Mouse (Mus musculus) kidney, embryonic 16.5 days (tissue): Measurements from ENCODE around the gene Smad6. TPM values are rescaled to one million over a fixed set of nuclear protein-coding genes. Genes with fewer than 3 reads are reported as not detected.

Source experiments
- ATAC-seq: fragments of 200-750 bp; cut with Nextera tagmentation; 2 replicates; pipeline ENCODE4 v1.8.0; 2017; ENCODE audit warnings: moderate TSS enrichment; ENCODE audit not compliant: low FRiP score, low TSS enrichment
- H3K27ac ChIP-seq: fragments of 300-500 bp; sonication (generic); 2 replicates; pipeline ENCODE4 v1.5.1; 2014; ENCODE audit warnings: low read length
- H3K27me3 ChIP-seq: fragments of 300-500 bp; sonication (generic); 2 replicates; pipeline ENCODE4 v1.6.1; 2014; ENCODE audit warnings: low read length, control low read depth, mixed read lengths; ENCODE audit not compliant: insufficient read depth
- H3K36me3 ChIP-seq: fragments of 300-500 bp; sonication (generic); 2 replicates; pipeline ENCODE4 v1.6.1; 2014; ENCODE audit warnings: low read length, control low read depth, mixed read lengths; ENCODE audit not compliant: insufficient read depth
- H3K4me1 ChIP-seq: fragments of 300-500 bp; sonication (generic); 2 replicates; pipeline ENCODE4 v1.6.1; 2014; ENCODE audit warnings: low read length, control low read depth, mixed read lengths; ENCODE audit not compliant: insufficient read depth
- H3K4me2 ChIP-seq: fragments of 300-500 bp; sonication (generic); replicated peaks from 2 replicates; pipeline ENCODE4 v1.6.1; 2014; ENCODE audit warnings: low read depth, low read length
- H3K4me3 ChIP-seq: fragments of 300-500 bp; sonication (generic); 2 replicates; pipeline ENCODE4 v1.5.1; 2014; ENCODE audit warnings: mild to moderate bottlenecking, low read length
- H3K9ac ChIP-seq: fragments of 300-500 bp; sonication (generic); replicated peaks from 2 replicates; pipeline ENCODE4 v1.6.1; 2014; ENCODE audit warnings: low read length
- H3K9me3 ChIP-seq: fragments of 300-500 bp; sonication (generic); 2 replicates; pipeline ENCODE4 v1.6.1; 2016; ENCODE audit warnings: low read length, control low read depth
- WGBS: fragments of 180-500 bp; shearing (Covaris S2); extraction: QIAGEN DNeasy Blood & Tissue Kit; methylation state at CpG from one replicate; pipeline ENCODE4 v1.1.7; 2014; 5-methylcytosine and 5-hydroxymethylcytosine counted together
- polyA plus RNA-seq: library from polyadenylated mRNA; unstranded; fragments of >200 nt; fragmentation: Nextera tagmentation; extraction: Ambion mirVana; gene quantifications from 2 replicates; pipeline ENCODE4 v1.2.1, GENCODE M21; 2015

Gene Smad6
- polyA plus RNA-seq, 1 experiment from 2014 or later = 8.4 TPM

GRCm38 (mm10) chr9:63978682-63979081, 43.2 kb downstream of the Smad6 start:
- Histone ChIP-seq H3K27ac (no peak overlapping the region), H3K9me3 (no peaks in the 10 kb centered on the region), H3K27me3 (no peaks in the 10 kb centered on the region), H3K4me3 (no peak overlapping the region), H3K9ac (no peak overlapping the region), H3K4me2 (no peak overlapping the region), H3K36me3 (no peaks in the 10 kb centered on the region), H3K4me1 (peaks cover 81% of the 10 kb centered on the region)
- WGBS = 65% methylated on average over 7 of the region's 7 CpGs
- no peak for ATAC-seq

GRCm38 (mm10) chr9:63975996-63976395, 45.9 kb downstream of the Smad6 start:
- Histone ChIP-seq H3K4me3 (no peak overlapping the region), H3K4me2 (peak overlapping the region; percentile 2; the same call in 1 of the 2 replicates)
- whole genome bisulfite sequencing = 35% methylated on average over 11 of the region's 11 CpGs

GRCm38 (mm10) chr9:63974258-63975023, 47.4 kb downstream of the Smad6 start:
- H3K9me3 ChIP-seq = no peaks in the 10 kb centered on the region
- no peak overlapping the region for H3K4me3 ChIP-seq
- H3K36me3 ChIP-seq = 0 out of 2 replicates have a peak, but pooled peaks cover 8% of the 10 kb centered on the region
- H3K4me1 ChIP-seq = peaks cover 81% of the 10 kb centered on the region
- 35% methylated on average over 13 of the region's 13 CpGs for WGBS
- peak overlapping the region; percentile 34; the same call in 1 of the 2 replicates for H3K9ac ChIP-seq
- peak overlapping the region; percentile 54 for H3K27ac ChIP-seq
- no peaks in the 10 kb centered on the region for H3K27me3 ChIP-seq
- no peak for ATAC-seq
- H3K4me2 ChIP-seq = no peak overlapping the region

More at GRCm38 (mm10) chr9:63975996-63976395, 45.9 kb downstream of the Smad6 start:
- peak; percentile 28 for ATAC-seq
- Histone ChIP-seq H3K9me3 (no peaks in the 10 kb centered on the region), H3K36me3 (0 out of 2 replicates have a peak, but pooled peaks cover 8% of the 10 kb centered on the region), H3K9ac (peak overlapping the region; percentile 25; the same call in 1 of the 2 replicates), H3K27me3 (no peaks in the 10 kb centered on the region), H3K4me1 (peaks cover 81% of the 10 kb centered on the region), H3K27ac (peak overlapping the region; percentile 56)

- Histone ChIP-seq H3K4me3 (no peak overlapping the region), H3K4me2 (no peak overlapping the region), H3K27ac (peak overlapping the region; percentile 54), H3K4me1 (peaks cover 81% of the 10 kb centered on the region), H3K9me3 (no peaks in the 10 kb centered on the region), H3K36me3 (0 out of 2 replicates have a peak, but pooled peaks cover 8% of the 10 kb centered on the region), H3K27me3 (no peaks in the 10 kb centered on the region), H3K9ac (no peak overlapping the region)
- 29% methylated on average over 14 of the region's 14 CpGs for WGBS
- no peak for ATAC-seq
Measured at GRCm38 (mm10) chr9:63973662-63974190, 48.1 kb downstream of the Smad6 start.

- H3K36me3 ChIP-seq = 0 out of 2 replicates have a peak, but pooled peaks cover 8% of the 10 kb centered on the region
- no peak overlapping the region for H3K4me3 ChIP-seq
- H3K9ac ChIP-seq = no peak overlapping the region
- H3K4me2 ChIP-seq = no peak overlapping the region
- ATAC-seq = no peak
- peaks cover 81% of the 10 kb centered on the region for H3K4me1 ChIP-seq
- 92% methylated on average over 11 of the region's 11 CpGs for WGBS
- no peaks in the 10 kb centered on the region for H3K9me3 ChIP-seq
- no peaks in the 10 kb centered on the region for H3K27me3 ChIP-seq
- no peak overlapping the region for H3K27ac ChIP-seq
Measured at GRCm38 (mm10) chr9:63972576-63973290, 49.1 kb downstream of the Smad6 start.

GRCm38 (mm10) chr9:63971557-63971956, 50.3 kb downstream of the Smad6 start:
- Histone ChIP-seq H3K4me1 (peaks cover 87% of the 10 kb centered on the region), H3K27ac (no peak overlapping the region), H3K27me3 (no peaks in the 10 kb centered on the region), H3K36me3 (0 out of 2 replicates have a peak, but pooled peaks cover 8% of the 10 kb centered on the region), H3K4me3 (no peak overlapping the region), H3K9me3 (no peaks in the 10 kb centered on the region), H3K9ac (no peak overlapping the region), H3K4me2 (no peak overlapping the region)
- 62% methylated on average over 4 of the region's 4 CpGs for WGBS
- ATAC-seq = no peak

GRCm38 (mm10) chr9:63970836-63971235, 51.0 kb downstream of the Smad6 start:
- Histone ChIP-seq H3K4me2 (no peak overlapping the region), H3K27ac (peak overlapping the region; percentile 78), H3K27me3 (no peaks in the 10 kb centered on the region), H3K9ac (0 out of 2 replicates have a peak overlapping the region, but pooled peaks have one; percentile 5), H3K36me3 (0 out of 2 replicates have a peak, but pooled peaks cover 8% of the 10 kb centered on the region), H3K4me3 (no peak overlapping the region), H3K9me3 (no peaks in the 10 kb centered on the region), H3K4me1 (peaks cover 86% of the 10 kb centered on the region)
- ATAC-seq = no peak
- WGBS = 63% methylated on average over 6 of the region's 6 CpGs

- no peak overlapping the region for H3K4me3 ChIP-seq
- H3K4me2 ChIP-seq = no peak overlapping the region
- H3K9me3 ChIP-seq = no peaks in the 10 kb centered on the region
- WGBS = 47% methylated on average over 12 of the region's 12 CpGs
- peak overlapping the region; percentile 5; the same call in 1 of the 2 replicates for H3K9ac ChIP-seq
- peak overlapping the region; percentile 78 for H3K27ac ChIP-seq
- H3K36me3 ChIP-seq = 0 out of 2 replicates have a peak, but pooled peaks cover 8% of the 10 kb centered on the region
- ATAC-seq = no peak
- H3K4me1 ChIP-seq = peaks cover 86% of the 10 kb centered on the region
- H3K27me3 ChIP-seq = no peaks in the 10 kb centered on the region
Measured at GRCm38 (mm10) chr9:63970388-63970787, 51.5 kb downstream of the Smad6 start.

- 77% methylated on average over 10 of the region's 10 CpGs for WGBS
- no peak for ATAC-seq
- peaks cover 86% of the 10 kb centered on the region for H3K4me1 ChIP-seq
- H3K36me3 ChIP-seq = 0 out of 2 replicates have a peak, but pooled peaks cover 8% of the 10 kb centered on the region
- no peak overlapping the region for H3K9ac ChIP-seq
- no peak overlapping the region for H3K4me2 ChIP-seq
- no peaks in the 10 kb centered on the region for H3K27me3 ChIP-seq
- H3K27ac ChIP-seq = peak overlapping the region; percentile 78
- no peak overlapping the region for H3K4me3 ChIP-seq
- no peaks in the 10 kb centered on the region for H3K9me3 ChIP-seq
Measured at GRCm38 (mm10) chr9:63969467-63969866, 52.4 kb downstream of the Smad6 start.
